Mouse (Mus musculus) testis, adult 2 months (tissue): ENCODE data around the gene Tle2.

Experiments
- CTCF ChIP-seq: fragments of 200-500 bp; IDR thresholded peaks from 2 replicates; pipeline ENCODE4 v1.5.1; 2012; ENCODE audit warnings: low read depth, mild to moderate bottlenecking, inconsistent platforms, low read length, moderate library complexity; ENCODE audit not compliant: control insufficient read depth, insufficient read depth, insufficient replicate concordance
- POLR2A ChIP-seq: fragments of 200-500 bp; IDR thresholded peaks from 2 replicates; pipeline ENCODE4 v1.6.1; 2012; ENCODE audit warnings: low read depth, mild to moderate bottlenecking, inconsistent platforms, low read length, moderate library complexity; ENCODE audit not compliant: control insufficient read depth

DNA sequence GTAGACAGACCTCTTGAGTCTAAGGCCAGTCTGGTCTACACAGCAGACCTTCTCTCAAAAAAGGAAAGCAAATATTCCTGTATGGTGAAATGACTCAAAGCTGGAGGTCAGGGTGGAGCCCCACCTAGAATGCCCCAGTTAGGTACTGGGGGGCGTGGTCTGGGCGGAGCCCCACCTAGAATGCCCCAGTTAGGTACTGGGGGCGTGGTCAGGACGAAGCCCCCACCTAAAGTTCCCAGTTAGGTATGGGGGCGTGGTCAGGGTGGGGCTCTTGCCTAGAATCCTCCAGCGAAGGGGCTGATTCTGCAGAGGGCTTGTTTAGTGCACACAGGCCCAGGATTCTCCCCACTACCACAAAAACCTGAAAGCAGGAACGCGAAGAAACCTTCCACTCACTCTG lies 49.1 kb downstream of the Tle2 start:
- no peak for TF ChIP-seq CTCF
- TF ChIP-seq POLR2A: no peak
